Mouse (Mus musculus) naive thymus-derived CD4-positive, alpha-beta T cell, adult 2 months (primary cell): ENCODE results near the gene H2-Q4.
"Not testable (repeated sequence)": the region's sequence is repeated elsewhere in the genome, so short reads cannot be mapped to it uniquely, and the experiment has no call there.

ENCODE experiments used
- DNase-seq: peaks from one replicate; pipeline ENCODE4 v3.0.0-alpha.2; 2011; ENCODE audit warnings: low read depth

The H2-Q4 gene

DNA sequence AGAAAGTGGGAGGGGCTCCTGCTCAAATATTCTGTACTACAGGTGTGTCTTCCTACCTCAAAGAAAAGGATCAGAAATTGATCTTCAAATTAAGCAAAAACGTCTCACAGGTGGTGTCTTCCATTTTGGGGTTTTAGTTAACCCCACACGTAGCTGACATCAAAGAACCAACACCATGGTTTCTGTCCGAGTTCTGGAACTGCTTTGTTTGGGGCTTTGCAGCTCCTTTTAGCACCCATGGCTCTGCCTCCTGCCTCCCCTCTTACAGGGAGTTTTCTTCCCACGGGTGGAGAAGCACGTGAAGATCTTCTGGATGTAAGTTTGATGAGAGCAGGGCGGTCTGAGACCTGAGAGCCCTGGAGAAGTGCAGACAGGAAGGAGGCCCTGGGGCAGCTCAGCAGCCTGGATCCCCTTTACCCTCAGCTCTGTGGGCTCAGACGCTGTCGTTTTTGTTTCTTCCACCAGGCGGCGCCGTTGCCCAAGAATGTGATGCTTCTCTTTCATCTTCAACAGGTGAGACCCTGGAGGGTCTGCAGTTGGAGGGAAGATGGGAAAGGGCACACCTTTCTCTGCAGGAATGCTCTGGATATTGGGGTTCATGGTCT, 40.9 kb downstream of the H2-Q4 start:
- DNase-seq = peak; percentile 89

DNA sequence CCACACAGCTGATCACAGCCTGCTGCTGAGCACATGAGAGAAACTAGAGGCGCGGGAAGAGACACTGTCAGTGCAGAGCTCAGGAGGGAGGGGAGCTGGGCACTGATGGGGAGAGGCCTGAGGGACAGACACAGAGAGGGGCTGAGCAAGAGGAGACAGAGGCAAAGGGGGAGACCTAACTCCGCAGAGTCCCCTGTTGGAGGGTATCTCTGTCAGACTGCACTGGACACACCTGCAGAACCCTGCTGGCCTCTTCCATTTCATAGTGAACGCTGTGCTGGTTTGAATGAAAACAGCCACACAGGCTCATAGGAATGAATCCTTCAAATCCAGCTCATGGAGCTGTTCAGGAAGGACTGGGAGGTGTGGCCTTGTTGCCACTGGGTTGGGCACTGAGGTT, 41.9 kb downstream of the H2-Q4 start:
- not testable (repeated sequence) for DNase-seq

DNA sequence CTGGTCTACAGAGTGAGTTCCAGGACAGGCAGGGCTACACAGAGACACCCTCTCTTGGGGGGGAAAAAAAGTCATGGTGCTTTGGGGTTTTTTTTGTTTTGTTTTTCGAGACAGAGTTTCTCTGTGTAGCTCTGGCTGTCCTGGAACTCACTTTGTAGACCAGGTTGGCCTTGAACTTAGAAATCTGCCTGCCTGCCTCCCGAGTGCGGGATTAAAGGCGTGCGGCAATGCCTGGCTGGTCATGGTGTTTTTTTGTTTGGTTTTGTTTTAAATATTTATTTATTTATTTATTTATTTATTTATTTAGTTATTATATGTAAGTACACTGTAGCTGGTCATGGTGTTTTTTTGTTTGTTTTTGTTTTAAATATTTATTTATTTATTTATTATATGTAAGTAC, 42.9 kb downstream of the H2-Q4 start:
- not testable (repeated sequence) for DNase-seq

DNA sequence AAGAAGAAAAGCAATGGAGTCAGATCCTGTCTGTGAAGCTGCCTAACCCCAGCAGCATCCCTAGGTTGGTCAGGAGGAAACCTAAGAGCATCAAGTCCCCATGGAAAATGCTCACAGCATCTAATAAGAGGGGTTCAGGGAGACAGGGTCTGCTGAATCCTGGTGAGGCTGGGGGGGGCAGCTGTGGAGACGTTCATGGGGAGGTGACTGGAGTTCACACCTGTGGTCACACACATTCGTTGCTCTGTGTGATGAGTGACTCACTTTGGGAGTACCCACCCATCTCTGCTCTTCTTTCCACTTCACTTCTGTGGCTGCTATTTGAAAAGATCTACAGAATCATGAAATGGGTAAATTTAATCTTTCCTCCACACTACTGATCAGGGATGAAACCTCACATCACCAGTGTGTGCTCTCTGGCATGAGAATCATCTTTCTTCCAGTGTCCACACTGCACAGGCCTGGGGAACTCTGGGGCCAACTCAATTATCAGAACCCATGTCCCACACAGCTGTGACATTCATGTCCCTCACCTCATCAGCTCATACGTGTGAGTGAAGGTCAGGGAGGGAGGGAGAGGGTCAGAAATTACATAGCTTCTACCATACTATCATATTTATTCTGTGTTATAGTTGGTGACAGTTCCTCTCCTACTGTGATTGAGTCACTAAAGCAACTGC, 43.9 kb downstream of the H2-Q4 start:
- DNase-seq = peak; percentile 44

DNA sequence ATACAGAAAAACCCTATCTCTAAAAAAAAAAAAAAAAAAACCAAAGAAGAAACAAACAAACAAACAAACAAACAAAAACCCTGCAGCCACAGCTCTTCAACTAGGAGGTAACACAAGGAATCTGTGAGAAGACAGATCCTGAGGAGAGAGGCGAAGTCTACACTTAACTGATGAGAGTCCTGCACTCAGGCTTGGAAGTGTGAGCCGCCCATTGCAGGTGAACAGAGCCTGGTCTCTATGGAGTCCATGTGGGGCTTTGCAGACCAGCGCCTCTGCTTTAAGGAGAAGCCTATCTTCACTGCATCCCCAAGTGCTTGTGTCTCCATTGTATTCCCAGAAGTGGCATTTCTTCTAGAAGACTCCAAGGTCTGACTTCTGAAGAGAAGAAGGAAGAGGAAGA, 44.7 kb downstream of the H2-Q4 start:
- DNase-seq = peak; percentile 44

DNA sequence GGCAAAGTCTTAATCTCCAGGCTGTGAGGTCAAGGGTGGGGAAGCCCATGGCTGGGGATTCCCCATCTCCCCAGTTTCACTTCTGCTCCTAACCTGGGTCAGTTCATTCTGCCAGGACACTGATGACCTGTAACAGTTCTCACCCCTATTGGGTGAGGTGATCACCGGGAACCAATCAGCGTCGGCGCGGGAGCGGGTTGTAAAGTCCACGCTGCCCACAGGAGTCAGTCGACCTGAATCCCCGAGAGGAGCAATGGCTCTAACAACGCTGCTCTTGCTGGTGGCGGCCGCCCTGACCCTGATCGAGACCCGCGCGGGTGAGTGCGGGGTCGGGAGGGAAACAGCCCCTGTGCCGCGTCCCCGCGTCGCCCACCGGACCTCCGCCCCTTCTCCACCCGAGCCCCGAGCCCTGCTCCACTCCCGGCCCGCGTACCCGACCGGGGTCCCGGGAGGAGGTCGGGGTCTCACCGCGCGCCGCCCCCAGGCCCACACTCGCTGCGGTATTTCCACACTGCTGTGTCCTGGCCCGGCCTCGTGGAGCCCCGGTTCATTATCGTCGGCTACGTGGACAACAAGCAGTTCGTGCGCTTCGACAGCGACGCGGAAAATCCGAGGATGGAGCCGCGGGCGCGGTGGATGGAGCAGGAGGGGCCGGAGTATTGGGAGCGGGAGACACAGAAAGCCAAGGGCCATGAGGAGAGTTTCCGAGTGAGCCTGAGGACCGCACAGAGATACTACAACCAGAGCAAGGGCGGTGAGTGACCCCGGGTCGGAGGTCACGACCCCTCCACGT, 45.4 kb downstream of the H2-Q4 start, which contains the start of gene H2-Q6:
Gene H2-Q6 (plus strand): TSS at position 227 of the 793 bp plus-strand sequence.
- DNase-seq = peak; percentile 82

DNA sequence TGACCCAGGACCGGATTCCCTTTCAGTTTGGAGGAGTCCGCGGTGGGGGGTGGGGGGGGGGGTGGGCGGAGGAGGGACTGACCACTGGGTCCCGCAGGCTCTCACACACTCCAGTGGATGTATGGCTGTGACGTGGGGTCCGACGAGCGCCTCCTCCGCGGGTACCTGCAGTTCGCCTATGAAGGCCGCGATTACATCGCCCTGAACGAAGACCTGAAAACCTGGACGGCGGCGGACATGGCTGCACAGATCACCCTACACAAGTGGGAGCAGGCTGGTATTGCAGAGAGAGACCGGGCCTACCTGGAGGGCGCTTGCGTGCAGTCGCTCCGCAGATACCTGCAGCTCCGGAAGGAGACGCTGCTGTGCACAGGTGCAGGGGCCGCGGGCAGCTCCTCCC, 46.1 kb downstream of the H2-Q4 start:
- DNase-seq = peak; percentile 69

DNA sequence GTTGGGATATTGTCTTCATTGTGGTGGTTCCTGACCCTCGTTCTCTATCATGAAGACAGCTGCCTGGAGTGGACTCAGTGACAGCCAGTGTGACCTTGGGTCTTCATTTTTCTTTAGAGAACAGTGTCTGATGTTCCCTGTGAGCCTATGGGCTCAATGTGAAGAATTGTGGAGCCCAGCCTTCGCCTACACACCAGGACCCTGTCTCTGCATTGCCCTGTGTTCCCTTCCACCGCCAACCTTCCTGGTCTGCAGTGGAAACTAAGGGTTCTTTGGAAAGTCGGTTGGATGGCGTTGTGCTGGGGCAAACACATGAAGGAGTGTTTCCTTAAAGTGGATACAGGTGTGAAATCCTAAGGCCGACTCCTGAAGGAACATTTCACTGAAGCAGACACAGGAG, 49.5 kb downstream of the H2-Q4 start:
- DNase-seq = not testable (repeated sequence)

DNA sequence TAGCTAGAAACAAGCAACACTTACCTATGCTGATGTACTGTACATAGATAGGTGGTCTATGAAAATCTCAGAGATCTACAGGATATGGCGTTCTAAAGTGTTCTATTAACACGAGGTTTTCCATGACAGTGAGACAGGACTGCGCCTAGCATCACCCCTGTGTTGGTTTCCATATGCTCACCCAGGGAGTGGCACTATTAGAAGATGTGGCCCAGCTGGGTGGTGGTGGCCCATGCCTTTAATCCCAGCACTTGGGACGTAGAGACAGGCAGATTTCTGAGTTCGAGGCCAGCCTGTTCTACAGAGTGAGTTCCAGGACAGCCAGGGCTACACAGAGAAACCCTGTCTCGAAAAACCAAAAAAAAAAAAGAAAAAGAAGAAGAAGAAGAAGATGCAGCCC, 51.3 kb downstream of the H2-Q4 start:
- not testable (repeated sequence) for DNase-seq

DNA sequence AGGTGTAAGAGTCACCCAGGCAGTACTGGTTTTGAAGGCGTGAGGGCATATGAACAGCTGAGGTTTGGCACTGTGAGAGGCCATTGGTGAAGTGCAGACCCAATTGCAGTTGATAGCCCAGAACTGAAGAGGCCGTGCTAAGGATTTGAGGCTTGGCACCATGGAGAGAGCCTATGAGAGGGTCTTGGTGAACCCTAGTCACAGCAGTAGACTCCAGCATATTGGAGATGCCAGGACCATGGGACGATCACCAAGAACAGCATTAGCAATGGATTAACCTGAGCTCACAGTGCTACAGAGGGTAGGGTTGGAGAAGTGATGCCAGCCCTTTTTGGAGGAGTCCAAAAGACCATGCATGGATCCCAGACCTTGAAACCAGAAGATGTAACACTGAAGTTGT, 52.8 kb downstream of the H2-Q4 start:
- not testable (repeated sequence) for DNase-seq

DNA sequence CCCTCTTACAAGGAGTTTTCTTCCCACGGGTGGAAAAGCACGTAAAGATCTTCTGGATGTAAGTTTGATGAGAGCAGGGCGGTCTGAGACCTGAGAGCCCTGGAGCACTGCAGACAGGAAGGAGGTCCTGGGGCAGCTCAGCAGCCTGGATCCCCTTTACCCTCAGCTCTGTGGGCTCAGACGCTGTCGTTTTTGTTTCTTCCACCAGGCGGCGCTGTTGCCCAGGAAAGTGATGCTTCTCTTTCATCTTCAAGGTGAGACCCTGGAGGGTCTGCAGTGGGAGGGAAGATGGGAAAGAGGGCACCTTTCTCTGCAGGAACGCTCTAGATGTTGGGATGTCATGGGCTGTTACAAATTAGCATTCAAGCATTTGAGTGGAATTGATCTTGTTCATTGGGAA, 55.4 kb downstream of the H2-Q4 start:
- peak; percentile 90 for DNase-seq
